Mouse (Mus musculus): Measurements from ENCODE around the gene Gpn3.

DNA sequence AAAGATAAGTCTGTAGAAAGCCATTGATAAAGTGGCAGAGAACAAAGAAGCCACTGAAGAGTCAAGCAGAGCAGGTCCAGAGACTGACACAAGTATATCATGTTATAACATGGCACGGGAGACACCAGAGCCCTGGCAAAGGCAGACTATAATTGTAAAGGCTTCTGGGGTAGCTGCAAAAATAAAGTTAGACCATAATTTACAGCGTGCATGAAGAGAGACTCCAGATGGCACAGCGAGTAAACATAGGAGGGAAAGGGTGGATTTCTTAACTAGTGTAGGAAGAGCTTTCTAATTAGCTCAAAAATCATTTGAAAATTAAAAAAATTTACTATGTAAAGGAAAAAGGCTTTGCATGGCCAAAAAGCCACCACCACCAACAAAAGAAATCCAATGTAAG is 44.4 kb upstream of the Gpn3 start:
- TF ChIP-seq MYOD1 (IDR thresholded peaks at IDR 0.05; ENCODE audit: control insufficient read depth, insufficient read length, low read depth) (no peak), CTCF (IDR thresholded peaks at IDR 0.05; ENCODE audit: control insufficient read depth, insufficient read depth, insufficient read length) (no peak), USF1 (IDR thresholded peaks at IDR 0.05; ENCODE audit: low read depth) (no peak), CEBPB (IDR thresholded peaks at IDR 0.05; ENCODE audit: low read depth) (no peak), MAX (IDR thresholded peaks at IDR 0.05) (no peak)

Data from C2C12 (cell line).